Mouse (Mus musculus): Measurements from ENCODE around the gene Nrp1. TPM values are rescaled to one million over a fixed set of nuclear protein-coding genes. Genes with fewer than 3 reads are reported as not detected.

The Nrp1 gene
- total RNA-seq, 2 experiments from 2014 or later: 20.6 to 33.3 TPM

DNA sequence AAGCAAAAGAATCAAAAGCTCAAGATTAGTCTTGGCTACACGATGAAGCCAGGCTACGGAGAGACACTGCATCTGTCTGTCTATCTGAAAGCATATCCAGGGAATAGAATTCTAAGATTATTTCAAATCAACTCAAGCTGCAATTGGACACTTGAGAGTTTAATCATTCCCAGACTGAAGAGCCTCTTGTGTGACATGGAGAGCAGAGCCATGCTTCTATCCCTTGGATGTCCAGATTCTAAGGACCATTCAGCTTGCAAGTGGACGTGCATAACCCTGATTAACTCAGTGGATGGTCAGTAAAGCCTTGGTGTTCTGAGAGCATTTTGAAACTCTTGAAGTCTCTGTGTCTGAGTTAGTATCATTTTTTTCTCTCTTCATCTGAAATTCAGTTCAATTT is 95.6 kb downstream of the Nrp1 start:
- intact Hi-C loops (cut with DNase I): no loop called here
- no peak for DNase-seq

- intact Hi-C loops (cut with DNase I): no loop called here
- DNase-seq: no peak
These were observed 98.9 kb downstream of the Nrp1 start for GRCm38 (mm10) chr8:128457277-128457676.

GRCm38 (mm10) chr8:128459704-128460103 is 101.3 kb downstream of the Nrp1 start:
- no peak for DNase-seq
- intact Hi-C loops (cut with DNase I): no loop called here

DNA sequence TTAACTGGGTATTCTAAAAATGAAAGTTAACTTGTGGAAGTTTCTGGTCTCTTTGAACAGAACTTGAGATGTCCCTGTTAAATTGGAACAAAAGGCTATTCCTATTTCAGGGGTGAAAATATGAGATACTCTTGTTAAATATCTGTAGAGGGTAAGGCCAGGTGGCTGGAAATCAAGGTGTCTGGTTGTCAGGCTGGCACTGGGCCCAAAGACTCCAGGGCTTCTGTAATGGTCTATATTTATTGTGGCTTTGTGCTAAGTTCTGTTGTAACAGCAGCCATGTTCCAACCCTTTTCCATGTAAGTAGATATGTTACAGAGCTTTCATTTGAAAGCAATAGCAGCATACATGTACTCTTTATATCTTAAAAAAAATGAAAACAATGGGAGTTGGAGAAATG is 103.3 kb downstream of the Nrp1 start:
- peak in 1 of 2 experiments; percentile 23 for DNase-seq
- intact Hi-C loops (cut with DNase I): no loop called here

- intact Hi-C loops (cut with DNase I): no loop called here
- DNase-seq: no peak
These were observed 104.8 kb downstream of the Nrp1 start for GRCm38 (mm10) chr8:128463162-128463561.

DNA sequence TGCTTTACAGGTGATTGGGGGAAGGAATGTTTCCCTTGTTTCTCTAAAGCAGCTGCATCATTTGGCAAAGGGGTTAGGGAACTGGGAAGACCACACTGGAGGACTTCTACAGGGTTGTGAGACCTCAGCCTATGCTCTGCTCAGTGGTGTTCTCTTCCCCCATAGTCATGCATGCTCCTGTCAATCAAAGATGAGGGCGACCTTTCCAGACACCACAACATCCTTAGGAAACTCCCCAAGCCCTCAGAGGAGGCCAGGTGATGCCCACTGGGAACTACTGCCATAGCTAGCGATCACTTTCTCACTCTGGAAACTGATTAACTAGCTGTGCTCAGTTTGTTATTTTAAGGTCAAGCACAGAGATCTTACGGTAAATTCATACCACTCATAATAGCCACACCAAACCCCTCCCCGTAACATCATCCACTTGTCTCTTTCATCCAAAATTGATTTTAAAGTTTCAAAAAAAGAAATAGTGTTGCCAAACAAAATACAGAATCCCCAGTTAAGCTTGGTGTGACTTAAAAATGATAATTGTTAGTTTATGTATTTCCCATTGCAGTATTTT is 105.7 kb downstream of the Nrp1 start:
- intact Hi-C loops (cut with DNase I): no loop called here
- no peak for DNase-seq

- DNase-seq: no peak
- intact Hi-C loops (cut with DNase I): no loop called here
These were observed 107.1 kb downstream of the Nrp1 start for GRCm38 (mm10) chr8:128465553-128465952.

DNA sequence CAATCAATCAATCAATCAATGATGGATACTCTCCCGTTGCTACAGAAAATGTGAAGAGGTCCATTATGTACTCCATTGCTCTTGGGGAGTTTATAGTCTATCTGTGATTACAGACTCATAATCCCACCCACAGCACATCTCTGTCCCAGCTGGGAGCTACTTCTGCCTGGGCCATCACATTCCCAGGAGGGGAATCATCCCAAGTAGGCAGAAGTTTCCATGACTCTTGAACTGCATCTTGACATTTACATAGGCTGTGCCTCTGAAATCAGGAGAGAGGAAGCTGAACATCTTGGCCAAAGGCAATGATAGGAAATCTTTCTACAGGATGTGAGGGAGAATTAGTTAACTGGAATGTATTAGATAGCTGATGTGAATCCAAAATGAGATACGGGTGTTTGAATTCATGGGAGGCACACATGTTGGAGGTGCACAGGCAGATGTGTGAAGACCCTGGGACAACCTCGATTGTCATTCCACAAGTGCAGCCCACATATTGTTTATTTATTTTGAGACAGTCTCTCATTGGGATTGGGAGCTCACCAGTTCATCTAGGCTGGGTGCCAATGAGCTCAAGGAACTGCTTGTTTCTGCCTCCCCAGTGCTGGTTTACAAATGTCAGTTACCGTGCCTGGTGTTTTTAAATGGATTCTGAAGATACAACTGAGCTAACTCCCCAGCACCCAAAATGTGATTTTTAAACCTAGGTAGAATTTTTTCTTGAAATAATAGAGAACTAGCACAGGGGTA is 108.5 kb downstream of the Nrp1 start:
- intact Hi-C loops (cut with DNase I): no loop called here
- DNase-seq: no peak

GRCm38 (mm10) chr8:128470097-128470496 is 111.7 kb downstream of the Nrp1 start:
- DNase-seq: no peak
- intact Hi-C loops (cut with DNase I): no loop called here

DNA sequence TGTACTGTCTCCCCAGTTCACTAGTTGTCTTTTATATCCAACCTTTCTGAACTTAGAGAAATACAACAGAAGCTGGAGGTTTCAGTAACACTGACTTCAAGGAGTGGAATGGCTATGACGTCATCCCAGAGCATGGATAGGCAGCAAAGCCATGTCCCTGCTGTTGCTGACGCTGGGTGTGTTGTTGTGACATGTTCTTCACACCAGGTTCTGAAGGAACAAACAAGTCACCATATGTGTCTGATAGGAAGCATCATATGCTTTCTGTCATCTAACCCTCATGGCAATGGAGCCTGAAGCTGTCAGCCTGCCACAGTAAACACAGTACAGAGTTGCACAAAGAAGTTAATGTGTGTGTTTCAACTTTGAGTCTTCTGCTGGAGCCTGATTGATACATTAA is 112.8 kb downstream of the Nrp1 start:
- DNase-seq: no peak
- intact Hi-C loops (cut with DNase I): no loop called here

DNA sequence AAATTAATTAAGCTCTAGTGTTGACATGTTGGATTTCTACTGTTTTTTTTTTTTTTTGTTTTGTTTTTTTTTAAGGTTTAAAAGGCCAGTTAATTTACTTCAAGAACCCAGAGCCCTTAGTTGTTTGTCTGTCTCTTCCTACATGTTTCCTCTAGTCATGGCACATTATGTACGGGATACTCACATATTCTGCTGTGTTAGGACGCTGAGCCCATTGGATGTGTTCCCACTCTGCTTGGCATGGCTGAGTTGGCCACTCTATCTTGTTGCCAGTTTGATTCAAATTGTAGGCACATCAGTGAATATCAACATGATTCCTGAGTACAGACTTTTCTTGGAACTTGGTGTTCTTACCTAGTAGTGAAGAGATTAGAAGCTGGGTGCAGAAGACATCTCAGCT is 114.5 kb downstream of the Nrp1 start:
- no peak for DNase-seq
- intact Hi-C loops (cut with DNase I): no loop called here

DNA sequence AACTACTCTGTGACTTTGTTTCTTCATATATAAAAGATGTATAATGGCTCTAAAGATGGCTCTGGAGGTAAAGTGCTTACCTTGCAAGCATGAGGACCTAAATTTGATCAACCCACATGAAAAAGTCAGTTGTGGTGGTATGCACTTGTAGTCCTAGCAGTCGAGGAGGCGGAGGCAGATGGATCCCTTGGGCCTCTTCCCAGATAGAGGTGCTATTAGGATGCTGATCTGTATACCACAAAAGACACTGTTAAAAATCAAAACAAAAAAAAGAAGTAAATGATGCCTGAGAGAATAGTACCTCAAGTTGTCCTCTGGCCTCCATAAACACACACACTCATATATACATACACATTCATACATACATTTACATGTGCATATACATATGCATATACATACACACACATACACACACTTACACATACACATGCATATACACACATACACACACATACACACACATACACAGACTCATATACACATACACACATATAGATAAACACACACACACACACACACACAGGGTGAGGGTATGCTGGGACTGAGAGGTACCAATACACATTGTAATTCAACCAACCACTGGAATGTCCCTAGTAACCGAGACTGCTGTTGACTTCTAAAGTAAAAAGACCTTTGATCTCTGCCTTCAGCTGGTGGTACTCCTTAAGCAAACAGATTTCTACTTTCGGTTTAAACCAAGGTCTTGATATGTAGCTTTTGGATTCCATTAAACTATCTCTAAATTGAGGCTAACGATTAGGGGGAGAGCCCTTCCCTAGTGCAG is 115.2 kb downstream of the Nrp1 start:
- intact Hi-C loops (cut with DNase I): no loop called here
- DNase-seq: no peak

GRCm38 (mm10) chr8:128474614-128475013 is 116.2 kb downstream of the Nrp1 start:
- intact Hi-C loops (cut with DNase I): no loop called here

GRCm38 (mm10) chr8:128476206-128476605 is 117.8 kb downstream of the Nrp1 start:
- DNase-seq: no peak
- intact Hi-C loops (cut with DNase I): no loop called here

More at GRCm38 (mm10) chr8:128474614-128475013, 116.2 kb downstream of the Nrp1 start:
- DNase-seq: no peak

DNA sequence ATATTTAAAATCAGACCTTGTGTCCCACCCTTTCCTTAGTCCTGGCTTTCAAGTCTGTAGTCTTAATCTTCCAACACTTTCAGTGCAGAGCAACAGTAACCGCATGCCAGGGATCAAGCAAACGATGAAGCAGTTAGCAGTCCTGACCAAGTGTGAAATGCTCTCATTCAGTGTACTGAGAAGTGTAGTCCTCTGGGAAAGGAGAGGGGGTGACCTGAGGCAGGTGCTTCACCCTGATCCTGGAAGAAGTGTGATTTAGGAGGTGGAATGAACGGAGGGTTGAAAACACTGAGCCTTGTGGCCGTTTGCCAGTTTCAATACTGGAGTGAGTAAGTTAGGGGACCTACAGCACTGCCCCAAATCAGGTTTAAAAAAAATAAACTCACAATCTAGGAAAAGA is 119.6 kb downstream of the Nrp1 start:
- intact Hi-C loops (cut with DNase I): no loop called here
- DNase-seq: no peak

DNA sequence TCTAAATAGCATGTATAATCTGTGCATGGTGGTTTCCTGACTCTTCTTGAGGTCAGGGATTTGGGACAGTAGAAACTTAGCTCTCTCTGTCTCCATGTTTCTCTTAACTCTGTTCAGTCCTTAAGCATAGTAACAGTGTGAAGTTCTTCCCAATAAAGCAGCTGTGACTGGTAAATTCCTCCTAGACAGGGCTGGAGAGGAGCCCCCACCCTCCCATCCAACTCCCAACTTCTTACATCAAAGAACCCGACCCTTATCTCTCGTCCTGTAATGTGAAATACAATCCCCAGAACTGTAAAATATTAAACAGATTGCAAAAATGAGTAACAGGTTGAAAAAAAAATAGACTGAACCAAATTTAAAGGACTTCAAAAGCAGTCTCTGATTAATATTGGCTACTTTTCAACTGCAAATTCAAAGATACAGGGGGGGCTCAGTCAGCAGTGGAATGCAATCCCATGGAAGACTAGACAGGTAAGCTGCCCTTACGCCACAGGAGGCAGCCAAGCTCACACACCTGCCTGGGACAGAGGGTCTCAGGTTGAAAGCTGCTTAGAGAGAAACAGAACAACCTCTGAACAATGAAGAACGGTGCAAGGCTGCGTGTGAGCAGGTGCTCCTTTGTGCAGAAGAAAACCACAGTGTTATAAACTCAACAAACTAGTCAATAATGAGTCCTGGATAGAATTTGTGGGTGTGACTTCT is 121.1 kb downstream of the Nrp1 start:
- DNase-seq: no peak
- intact Hi-C loops (cut with DNase I): no loop called here

GRCm38 (mm10) chr8:128480896-128481665 is 122.7 kb downstream of the Nrp1 start:
- intact Hi-C loops (cut with DNase I): no loop called here
- DNase-seq: no peak

- DNase-seq: no peak
- intact Hi-C loops (cut with DNase I): no loop called here
These were observed 124.9 kb downstream of the Nrp1 start for GRCm38 (mm10) chr8:128483344-128483743.

GRCm38 (mm10) chr8:128484720-128485124 is 126.3 kb downstream of the Nrp1 start:
- intact Hi-C loops (cut with DNase I): no loop called here
- no peak for DNase-seq

DNA sequence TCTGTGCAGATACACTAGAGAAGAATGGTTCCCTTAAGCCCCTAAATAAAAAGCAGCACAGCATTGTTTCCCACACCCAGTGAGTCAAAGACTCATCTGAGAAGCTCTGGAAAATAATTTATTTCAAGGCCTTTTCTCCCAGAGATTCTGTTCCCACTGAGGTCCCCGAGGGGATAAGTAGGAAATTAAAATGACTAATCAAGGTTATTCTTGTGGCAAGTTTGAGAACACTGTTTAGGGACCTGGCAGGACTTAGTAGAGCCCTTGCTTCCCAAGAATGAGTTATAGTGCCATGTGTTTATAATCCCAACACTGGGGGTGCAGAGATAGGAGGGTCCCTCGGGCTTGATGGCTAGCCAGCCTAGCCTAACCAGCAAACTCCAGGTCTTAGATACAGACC is 127.6 kb downstream of the Nrp1 start:
- DNase-seq: no peak
- intact Hi-C loops (cut with DNase I): no loop called here
